Mouse (Mus musculus) lung, adult 10 weeks (tissue): ENCODE measurements around the gene Gm4181. TPM values are rescaled to one million over a fixed set of nuclear protein-coding genes. Genes with fewer than 3 reads are reported as not detected.

ENCODE experiments used
- polyA plus RNA-seq: library from polyadenylated mRNA; stranded (reverse); fragments of 350-450 nt; fragmentation: Illumina TruSeq; extraction: RNeasy Lipid Tissue Mini Kit (QIAGEN cat#74804); gene quantifications from one replicate; pipeline ENCODE4 v1.2.3, GENCODE M21; 2014; ENCODE audit warnings: low read depth, low replicate concordance; ENCODE audit not compliant: insufficient read depth

Gm4181 gene
- polyA plus RNA-seq: not detected

DNA sequence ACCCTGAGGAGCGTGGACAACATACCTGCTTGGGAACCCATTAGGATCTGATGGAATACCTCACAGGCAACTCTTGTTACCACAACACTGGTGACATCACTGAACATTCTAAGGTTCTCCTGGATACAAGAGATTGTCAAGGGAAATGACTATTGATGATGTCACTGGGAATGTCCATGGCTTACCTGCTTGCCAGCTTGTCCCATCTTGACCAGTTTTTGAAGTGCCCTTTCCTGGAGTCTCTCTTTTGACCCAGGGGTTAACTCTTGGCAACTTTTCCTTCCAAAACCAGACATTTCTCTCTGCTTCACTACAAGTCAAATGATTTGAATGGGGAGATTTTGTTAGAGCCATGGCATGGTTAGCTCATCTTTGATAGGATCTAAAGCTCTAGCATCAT lies at the start of gene Gm4181:
TSS of gene Gm4181 (minus strand) at position 101 of the 400 bp plus-strand sequence.

DNA sequence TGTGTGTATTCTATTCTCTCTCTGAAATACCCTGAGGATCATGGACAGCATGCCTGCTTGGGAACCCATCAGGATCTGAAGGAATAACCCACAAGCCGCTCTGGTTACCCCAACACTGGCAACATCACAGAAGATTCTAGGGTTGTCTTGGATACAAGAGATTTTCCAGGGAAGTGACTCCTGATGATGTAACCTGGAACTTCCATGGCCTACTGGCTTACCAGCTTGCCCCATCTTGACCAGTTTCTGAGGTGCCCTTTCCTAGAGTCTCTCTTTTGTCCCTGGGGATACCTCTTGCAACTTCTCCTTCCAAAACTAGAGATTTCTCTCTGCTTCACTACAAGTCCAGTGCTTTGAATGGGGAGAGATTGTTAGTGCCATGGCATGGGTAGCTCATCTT lies 24.3 kb downstream of the Gm4181 start, which contains the start of gene Gm17078:
TSS of gene Gm17078 (minus strand) at position 101 of the 400 bp plus-strand sequence.

GRCm38 (mm10) chr14:51592039-51592438 lies 43.4 kb downstream of the Gm4181 start, which contains the start of gene Gm17174:
Gene Gm17174 (minus strand): TSS chr14:51592139.

Other genes with a start within 250 kb of the Gm4181 start
- not detected for gene Vmn2r88, start 224.8 kb downstream of the Gm4181 start, polyA plus RNA-seq
- gene Vmn2r89, start 183.8 kb downstream of the Gm4181 start, polyA plus RNA-seq: not detected
- gene Gm5622, start 82.9 kb downstream of the Gm4181 start, polyA plus RNA-seq: not detected
- not detected for gene Gm17175, start 61.6 kb downstream of the Gm4181 start, polyA plus RNA-seq
- gene Gm17174, start 43.5 kb downstream of the Gm4181 start, polyA plus RNA-seq: not detected
- gene Gm17078, start 24.4 kb downstream of the Gm4181 start, polyA plus RNA-seq: not detected
- not detected for gene Gm17079, start 59.8 kb upstream of the Gm4181 start, polyA plus RNA-seq
- gene Gm5800, start 81.5 kb upstream of the Gm4181 start, polyA plus RNA-seq: not detected
- not detected for gene Ang4, start 137.9 kb upstream of the Gm4181 start, polyA plus RNA-seq
- not detected for gene AY358078, start 164.4 kb upstream of the Gm4181 start, polyA plus RNA-seq
- 0.64 TPM for gene Ear6, start 218.0 kb upstream of the Gm4181 start, polyA plus RNA-seq
- gene Mettl17, start 249.2 kb upstream of the Gm4181 start, polyA plus RNA-seq: 14.0 TPM